Mouse (Mus musculus) cerebellum, adult 2 months (tissue): Measurements from ENCODE around the gene Aaed1.

Source experiments
- CTCF ChIP-seq: fragments of 200-500 bp; IDR thresholded peaks from 2 replicates; pipeline ENCODE4 v1.5.1; 2011; ENCODE audit warnings: low read depth, mild to moderate bottlenecking, control low read depth, low read length, moderate library complexity, borderline replicate concordance; ENCODE audit not compliant: insufficient read depth
- POLR2A ChIP-seq: fragments of 200-500 bp; IDR thresholded peaks from 2 replicates; pipeline ENCODE4 v1.6.1; 2011; ENCODE audit warnings: low read length, control low read depth, borderline replicate concordance; ENCODE audit not compliant: insufficient read depth

DNA sequence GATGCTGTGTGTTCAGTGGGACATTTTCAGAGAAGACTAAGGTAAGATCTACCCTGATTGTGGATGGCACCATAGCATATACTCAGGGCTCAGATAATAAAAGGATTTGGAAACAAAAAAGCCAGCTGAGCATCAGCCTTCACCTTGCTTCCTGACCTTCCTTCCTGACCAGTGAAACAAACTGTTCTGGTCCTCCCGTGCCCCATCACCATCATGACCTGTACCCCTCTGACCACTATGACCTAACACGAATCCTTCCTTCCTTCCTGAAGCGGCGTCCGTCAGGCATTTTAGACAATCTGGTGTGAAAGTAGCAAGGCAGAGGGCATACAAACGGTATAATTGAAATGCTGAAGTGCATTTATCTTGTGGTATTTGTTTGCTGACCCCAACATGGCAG, 49.6 kb upstream of the Aaed1 start:
- TF ChIP-seq POLR2A (no peak), CTCF (no peak)
